Mouse (Mus musculus): ENCODE data around the gene Pik3r5. TPM values are rescaled to one million over a fixed set of nuclear protein-coding genes. Genes with fewer than 3 reads are reported as not detected.

The Pik3r5 gene
- polyA plus RNA-seq, 1 experiment: 9.5 TPM

DNA sequence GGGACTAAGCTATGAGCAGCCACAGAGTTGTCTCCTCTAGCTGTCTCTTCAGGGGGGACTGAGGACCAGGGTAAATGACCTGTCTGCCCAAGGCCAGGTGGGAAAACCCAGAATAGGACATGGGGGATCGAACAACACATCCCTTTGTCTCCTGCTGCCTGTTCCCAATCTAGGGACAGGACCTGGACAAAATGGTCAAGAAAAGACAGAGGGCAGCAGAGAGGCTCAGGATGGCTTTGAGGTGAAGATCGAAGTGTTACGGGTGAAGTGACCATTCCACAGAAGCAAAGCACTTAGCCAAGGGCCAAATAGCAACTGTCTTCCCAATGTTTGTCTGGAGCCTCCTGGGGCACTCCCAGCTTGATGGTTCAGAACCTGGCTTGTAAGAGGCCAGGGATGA lies 54.2 kb downstream of the Pik3r5 start:
- Histone ChIP-seq H3K27me3 (replicated peaks) (peaks cover 33% of the 10 kb centered on the region), H3K4me1 (peaks cover 4% of the 10 kb centered on the region), H3K4me3 (replicated peaks) (no peak overlapping the region), H3K36me3 (replicated peaks; ENCODE audit: low read length) (no peaks in the 10 kb centered on the region), H3K9me3 (no peaks in the 10 kb centered on the region)
- TF ChIP-seq GATA1 (IDR thresholded peaks at IDR 0.05; ENCODE audit: borderline replicate concordance, low read length): no peak
- TF ChIP-seq FLI1 (IDR thresholded peaks at IDR 0.05; ENCODE audit: low read length): no peak

GRCm38 (mm10) chr11:68487720-68488119 lies 55.8 kb downstream of the Pik3r5 start:
- H3K27me3 ChIP-seq (replicated peaks): peaks cover 40% of the 10 kb centered on the region
- TF ChIP-seq FLI1 (IDR thresholded peaks at IDR 0.05; ENCODE audit: low read length): no peak
- peaks cover 4% of the 10 kb centered on the region for H3K4me1 ChIP-seq
- H3K4me3 ChIP-seq (replicated peaks): no peak overlapping the region
- no peaks in the 10 kb centered on the region for H3K9me3 ChIP-seq
- no peaks in the 10 kb centered on the region for H3K36me3 ChIP-seq (replicated peaks; ENCODE audit: low read length)

GRCm38 (mm10) chr11:68488256-68488824 lies 56.4 kb downstream of the Pik3r5 start:
- H3K9me3 ChIP-seq: no peaks in the 10 kb centered on the region
- TF ChIP-seq FLI1 (IDR thresholded peaks at IDR 0.05; ENCODE audit: low read length): no peak
- TF ChIP-seq GATA1 (IDR thresholded peaks at IDR 0.05; ENCODE audit: borderline replicate concordance, low read length): no peak
- H3K36me3 ChIP-seq (replicated peaks; ENCODE audit: low read length): no peaks in the 10 kb centered on the region
- H3K4me1 ChIP-seq: peaks cover 1% of the 10 kb centered on the region
- H3K27me3 ChIP-seq (replicated peaks): peaks cover 43% of the 10 kb centered on the region
- H3K4me3 ChIP-seq (replicated peaks): no peak overlapping the region

DNA sequence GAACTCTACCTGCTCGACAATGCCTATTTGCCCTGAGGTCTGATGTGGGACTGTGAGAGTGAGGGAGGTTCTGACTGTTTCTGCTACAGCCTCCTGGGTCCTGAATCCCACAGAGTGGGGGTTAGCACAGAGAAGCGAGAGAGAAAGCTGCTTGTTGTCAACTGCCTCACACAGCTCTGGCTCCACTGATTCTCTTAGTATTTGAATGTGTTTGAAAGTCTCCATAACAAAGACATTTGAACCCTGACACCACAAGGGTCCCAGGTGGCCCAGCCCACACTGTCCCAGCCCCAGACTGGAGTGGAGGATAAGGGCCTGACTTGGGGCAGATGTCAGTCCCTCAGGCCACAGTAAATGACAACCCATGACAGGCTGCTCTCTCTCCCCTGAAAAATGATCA lies 57.3 kb downstream of the Pik3r5 start:
- no peaks in the 10 kb centered on the region for H3K4me1 ChIP-seq
- no peaks in the 10 kb centered on the region for H3K9me3 ChIP-seq
- peaks cover 48% of the 10 kb centered on the region for H3K27me3 ChIP-seq (replicated peaks)
- no peak for TF ChIP-seq GATA1 (IDR thresholded peaks at IDR 0.05; ENCODE audit: borderline replicate concordance, low read length)
- H3K36me3 ChIP-seq (replicated peaks; ENCODE audit: low read length): no peaks in the 10 kb centered on the region
- no peak overlapping the region for H3K4me3 ChIP-seq (replicated peaks)

DNA sequence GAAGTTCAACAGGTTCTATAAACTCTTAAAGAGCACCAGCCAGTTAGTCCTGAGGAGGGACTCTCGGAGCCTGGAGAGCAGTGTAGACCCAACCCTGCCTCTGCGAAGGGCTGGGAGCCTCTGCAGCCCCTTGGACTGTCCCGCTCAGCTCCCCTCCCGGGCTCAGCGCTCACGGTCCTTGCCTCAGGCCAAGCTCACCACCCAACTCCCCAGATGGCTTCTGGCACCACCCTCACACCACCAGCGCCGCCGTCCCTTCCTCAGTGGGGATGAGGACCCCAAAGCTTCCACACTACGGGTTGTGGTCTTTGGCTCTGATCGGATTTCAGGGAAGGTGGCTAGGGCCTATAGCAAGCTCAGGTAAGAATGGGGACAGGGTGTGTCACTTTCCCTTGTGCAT lies 60.7 kb downstream of the Pik3r5 start:
- Histone ChIP-seq H3K4me3 (replicated peaks) (no peak overlapping the region), H3K4me1 (0 out of 2 replicates have a peak, but pooled peaks cover 3% of the 10 kb centered on the region), H3K36me3 (replicated peaks; ENCODE audit: low read length) (no peaks in the 10 kb centered on the region), H3K9me3 (no peaks in the 10 kb centered on the region), H3K27me3 (replicated peaks) (peaks cover 47% of the 10 kb centered on the region)
- TF ChIP-seq GATA1 (IDR thresholded peaks at IDR 0.05; ENCODE audit: borderline replicate concordance, low read length) (no peak), FLI1 (IDR thresholded peaks at IDR 0.05; ENCODE audit: low read length) (no peak)

DNA sequence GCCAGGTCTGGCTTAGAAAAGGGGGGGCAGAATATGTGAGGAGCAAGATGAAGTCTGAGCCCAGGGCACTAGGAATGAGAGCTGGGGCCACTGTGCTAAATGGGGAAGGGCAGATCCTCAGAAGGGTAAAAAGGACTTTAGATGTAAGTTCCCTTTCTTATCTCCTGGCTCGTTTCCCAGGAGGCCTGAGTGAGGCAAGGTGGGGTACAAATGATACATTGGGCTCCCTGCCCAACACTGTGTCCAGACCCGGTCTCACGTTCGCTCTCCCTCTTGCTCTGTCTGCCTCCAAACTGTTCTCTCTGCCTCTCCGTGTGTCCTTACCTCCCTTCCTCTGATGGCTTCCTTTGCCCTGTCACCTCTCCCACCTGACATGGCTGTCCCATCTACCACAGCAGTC lies 61.8 kb downstream of the Pik3r5 start:
- TF ChIP-seq GATA1 (IDR thresholded peaks at IDR 0.05; ENCODE audit: borderline replicate concordance, low read length) (no peak), FLI1 (IDR thresholded peaks at IDR 0.05; ENCODE audit: low read length) (no peak)
- Histone ChIP-seq H3K27me3 (replicated peaks) (peaks cover 53% of the 10 kb centered on the region), H3K4me1 (0 out of 2 replicates have a peak, but pooled peaks cover 3% of the 10 kb centered on the region), H3K4me3 (replicated peaks) (no peak overlapping the region), H3K36me3 (replicated peaks; ENCODE audit: low read length) (no peaks in the 10 kb centered on the region), H3K9me3 (no peaks in the 10 kb centered on the region)

GRCm38 (mm10) chr11:68497081-68497480 lies 65.2 kb downstream of the Pik3r5 start:
- Histone ChIP-seq H3K4me1 (peaks cover 28% of the 10 kb centered on the region), H3K36me3 (replicated peaks; ENCODE audit: low read length) (no peaks in the 10 kb centered on the region), H3K27me3 (replicated peaks) (peaks cover 61% of the 10 kb centered on the region), H3K9me3 (no peaks in the 10 kb centered on the region), H3K4me3 (replicated peaks) (no peak overlapping the region)
- TF ChIP-seq FLI1 (IDR thresholded peaks at IDR 0.05; ENCODE audit: low read length) (no peak), GATA1 (IDR thresholded peaks at IDR 0.05; ENCODE audit: borderline replicate concordance, low read length) (no peak)

DNA sequence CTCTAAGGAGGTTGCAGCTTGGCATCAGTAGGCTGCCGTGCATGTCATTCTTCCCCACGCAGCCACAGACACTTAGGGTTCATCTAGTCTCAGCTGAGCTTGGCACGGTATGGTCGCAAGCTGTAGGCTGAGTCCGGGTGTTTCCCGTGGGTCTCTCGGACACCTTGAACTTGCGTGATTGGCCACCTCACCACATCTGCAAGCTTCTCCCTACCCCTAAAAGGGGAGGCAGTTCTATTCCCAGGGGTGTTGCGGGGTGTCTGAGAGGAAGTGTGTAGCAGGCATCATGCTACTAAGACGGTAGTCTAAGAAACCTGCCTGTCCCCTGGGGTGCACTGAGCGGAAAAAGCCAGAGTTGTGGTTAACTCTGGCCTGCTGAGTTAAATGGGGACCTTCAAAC lies 66.6 kb downstream of the Pik3r5 start:
- Histone ChIP-seq H3K36me3 (replicated peaks; ENCODE audit: low read length) (no peaks in the 10 kb centered on the region), H3K9me3 (no peaks in the 10 kb centered on the region), H3K27me3 (replicated peaks) (peaks cover 59% of the 10 kb centered on the region), H3K4me1 (peaks cover 37% of the 10 kb centered on the region), H3K4me3 (replicated peaks) (no peak overlapping the region)
- TF ChIP-seq FLI1 (IDR thresholded peaks at IDR 0.05; ENCODE audit: low read length) (no peak), GATA1 (IDR thresholded peaks at IDR 0.05; ENCODE audit: borderline replicate concordance, low read length) (no peak)

- H3K27me3 ChIP-seq (replicated peaks): peaks cover 55% of the 10 kb centered on the region
- H3K9me3 ChIP-seq: no peaks in the 10 kb centered on the region
- H3K4me3 ChIP-seq (replicated peaks): no peak overlapping the region
- H3K36me3 ChIP-seq (replicated peaks; ENCODE audit: low read length): no peaks in the 10 kb centered on the region
- no peak for TF ChIP-seq GATA1 (IDR thresholded peaks at IDR 0.05; ENCODE audit: borderline replicate concordance, low read length)
- no peak for TF ChIP-seq FLI1 (IDR thresholded peaks at IDR 0.05; ENCODE audit: low read length)
- H3K4me1 ChIP-seq: peaks cover 37% of the 10 kb centered on the region
These were observed 67.2 kb downstream of the Pik3r5 start for GRCm38 (mm10) chr11:68498999-68499699.

DNA sequence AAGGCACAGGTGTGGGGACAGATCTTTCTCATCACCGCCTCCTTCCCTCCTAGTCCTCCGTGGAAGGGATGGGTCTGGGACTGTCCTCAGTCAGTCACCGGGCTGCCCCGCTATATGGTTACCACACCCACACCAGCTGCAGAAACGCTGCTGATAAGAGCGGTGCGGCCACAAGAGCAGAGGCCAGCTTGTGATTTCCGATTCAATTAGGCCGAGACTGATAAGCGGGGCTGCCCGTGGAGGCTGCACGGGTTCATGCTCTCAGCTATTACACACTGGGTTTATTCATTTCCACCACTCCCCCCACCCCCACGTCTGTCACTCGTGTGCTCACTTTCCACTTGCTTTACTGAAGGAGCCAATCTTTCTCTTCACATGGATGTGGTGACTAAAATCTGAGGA lies 69.0 kb downstream of the Pik3r5 start:
- TF ChIP-seq GATA1 (IDR thresholded peaks at IDR 0.05; ENCODE audit: borderline replicate concordance, low read length): no peak
- no peak for TF ChIP-seq FLI1 (IDR thresholded peaks at IDR 0.05; ENCODE audit: low read length)
- H3K4me3 ChIP-seq (replicated peaks): peak overlapping the region; percentile 7

More for the DNA sequence above, 69.0 kb downstream of the Pik3r5 start:
- Histone ChIP-seq H3K4me1 (peaks cover 37% of the 10 kb centered on the region), H3K36me3 (replicated peaks; ENCODE audit: low read length) (no peaks in the 10 kb centered on the region), H3K9me3 (no peaks in the 10 kb centered on the region), H3K27me3 (replicated peaks) (peaks cover 56% of the 10 kb centered on the region)
